Mouse (Mus musculus) cerebellum, adult 2 months (tissue): ENCODE measurements around the gene Pgbd1. TPM values are rescaled to one million over a fixed set of nuclear protein-coding genes. Genes with fewer than 3 reads are reported as not detected.
A peak's percentile ranks its signal among the peaks of the same experiment; 100 is the strongest.

Experiments
- DNase-seq, 2 experiments: peaks; one replicate each; pipeline ENCODE4 v3.0.0; 2021
- H3K27ac ChIP-seq: fragments of 200-500 bp; 2 replicates; pipeline ENCODE4 v1.5.1; 2012; ENCODE audit warnings: low read length, control low read depth, inconsistent platforms; ENCODE audit not compliant: insufficient read depth
- H3K27me3 ChIP-seq: fragments of 200-500 bp; 2 replicates; pipeline ENCODE4 v1.6.1; 2012; ENCODE audit warnings: inconsistent platforms, mild to moderate bottlenecking, low read length, moderate library complexity; ENCODE audit not compliant: control insufficient read depth, insufficient read depth
- H3K4me1 ChIP-seq: fragments of 200-500 bp; 2 replicates; pipeline ENCODE4 v1.6.1; 2011; ENCODE audit warnings: low read length; ENCODE audit not compliant: control insufficient read depth, insufficient read depth
- H3K4me3 ChIP-seq: fragments of 200-500 bp; replicated peaks from 2 replicates; pipeline ENCODE3; 2011; ENCODE audit warnings: mild to moderate bottlenecking, low read depth, low read length, control low read depth; ENCODE audit not compliant: insufficient read depth
- CTCF ChIP-seq: fragments of 200-500 bp; IDR thresholded peaks from 2 replicates; pipeline ENCODE4 v1.5.1; 2011; ENCODE audit warnings: low read depth, mild to moderate bottlenecking, control low read depth, low read length, moderate library complexity, borderline replicate concordance; ENCODE audit not compliant: insufficient read depth
- POLR2A ChIP-seq: fragments of 200-500 bp; IDR thresholded peaks from 2 replicates; pipeline ENCODE4 v1.6.1; 2011; ENCODE audit warnings: low read length, control low read depth, borderline replicate concordance; ENCODE audit not compliant: insufficient read depth
- WGBS: fragments of 180-500 bp; shearing (Covaris S2); methylation state at CpG from one replicate; pipeline ENCODE4 v1.1.7; 2018; 5-methylcytosine and 5-hydroxymethylcytosine counted together
- polyA plus RNA-seq: library from polyadenylated mRNA; depleted of rRNA; stranded (reverse); fragments of >200 nt; gene quantifications from 2 replicates; pipeline ENCODE4 v1.2.3, GENCODE M21; 2012

The Pgbd1 gene
- polyA plus RNA-seq, 1 experiment: 2.6 TPM

DNA sequence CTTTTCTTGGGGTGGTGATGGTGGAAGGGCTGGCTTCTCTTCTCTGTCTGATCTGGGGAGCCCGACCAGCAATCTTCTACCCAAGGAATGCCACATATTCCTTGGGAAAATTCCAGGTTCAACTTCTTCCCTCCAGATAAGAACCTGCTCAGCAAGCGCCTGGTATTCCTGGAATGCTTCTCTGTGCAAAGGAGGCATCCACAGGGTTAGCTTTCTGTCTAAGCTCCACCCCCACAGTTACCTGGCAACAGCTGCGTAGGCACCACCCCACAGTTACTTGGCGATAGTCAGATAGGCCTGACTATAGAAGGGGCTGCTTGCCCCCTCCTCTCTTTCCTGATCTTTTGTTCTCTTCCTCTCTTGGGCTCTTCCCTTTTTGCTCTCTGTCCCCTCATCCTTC is 15.5 kb upstream of the Pgbd1 start:
- H3K4me3 ChIP-seq: no peak overlapping the region
- H3K27me3 ChIP-seq: no peaks in the 10 kb centered on the region
- no peak for DNase-seq
- 13% methylated on average over 4 of the region's 4 CpGs for whole genome bisulfite sequencing
- no peak overlapping the region for H3K27ac ChIP-seq
- TF ChIP-seq CTCF (no peak), POLR2A (no peak)
- peaks cover 4% of the 10 kb centered on the region for H3K4me1 ChIP-seq

DNA sequence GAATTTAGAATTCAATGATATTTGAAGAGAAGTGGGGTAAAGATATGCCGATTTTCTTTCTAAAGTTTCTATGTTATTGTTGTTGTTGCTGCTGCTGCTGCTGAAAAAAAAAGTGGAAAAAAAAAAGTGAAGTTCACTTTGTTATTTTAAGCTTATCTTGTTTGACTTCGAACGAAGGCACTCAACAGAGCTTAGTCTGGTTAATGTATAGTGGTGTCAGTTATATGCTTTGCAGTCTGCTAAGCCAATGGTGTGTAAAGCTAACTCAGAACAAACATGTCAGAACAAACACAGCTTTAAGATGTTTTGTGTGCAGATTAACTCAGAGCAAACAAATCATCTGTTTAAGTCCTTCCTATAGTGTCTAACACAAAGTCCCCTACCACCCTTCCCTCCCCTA is 13.3 kb upstream of the Pgbd1 start:
- H3K4me1 ChIP-seq: peaks cover 4% of the 10 kb centered on the region
- 97% methylated on average over 3 of the region's 3 CpGs for WGBS

DNA sequence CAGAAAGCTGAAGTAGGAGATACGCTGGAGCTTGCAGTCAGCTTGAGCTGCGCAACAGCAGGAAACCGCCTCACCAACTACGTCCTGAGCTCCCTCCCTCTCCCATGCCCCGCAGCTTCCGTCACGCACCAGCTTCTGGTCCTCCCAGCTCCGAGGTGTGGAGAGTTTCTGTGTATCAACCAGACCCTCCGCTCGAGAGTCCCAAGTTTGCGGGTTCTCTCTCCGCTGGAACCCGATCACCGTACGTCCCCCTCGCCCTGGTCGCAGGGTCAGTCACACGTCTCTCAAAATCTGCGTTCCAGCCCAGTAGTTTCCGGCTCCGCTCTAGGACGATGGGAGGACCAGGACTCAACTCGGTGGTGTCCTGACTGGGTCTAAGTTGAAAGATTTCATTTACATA is 12.6 kb upstream of the Pgbd1 start, which contains the start of gene Zscan26:
TSS of gene Zscan26 (minus strand) at position 282 of the 400 bp plus-strand sequence.
- TF ChIP-seq POLR2A (peak; percentile 74), CTCF (no peak)
- Histone ChIP-seq H3K4me3 (peak within 1 kb of the TSS; percentile 79), H3K27me3 (no peaks in the 10 kb centered on the region), H3K4me1 (peaks cover 4% of the 10 kb centered on the region), H3K27ac (peak within 1 kb of the TSS; percentile 50)
- under 1% methylated on average over 23 of the region's 23 CpGs for WGBS
- peak; percentile 87 to 88 for DNase-seq

More for the DNA sequence above, 13.3 kb upstream of the Pgbd1 start:
- Histone ChIP-seq H3K4me3 (no peak overlapping the region), H3K27me3 (no peaks in the 10 kb centered on the region), H3K27ac (no peak overlapping the region)
- TF ChIP-seq CTCF (no peak), POLR2A (no peak)
- DNase-seq: no peak

GRCm38 (mm10) chr13:21453042-21453441 is 12.2 kb upstream of the Pgbd1 start:
- DNase-seq: no peak
- Histone ChIP-seq H3K4me3 (peak overlapping the region; percentile 79), H3K27ac (peak overlapping the region; percentile 50), H3K27me3 (no peaks in the 10 kb centered on the region), H3K4me1 (peaks cover 4% of the 10 kb centered on the region)
- 2% methylated on average over 13 of the region's 13 CpGs for WGBS
- TF ChIP-seq CTCF: no peak
- no peak for TF ChIP-seq POLR2A

DNA sequence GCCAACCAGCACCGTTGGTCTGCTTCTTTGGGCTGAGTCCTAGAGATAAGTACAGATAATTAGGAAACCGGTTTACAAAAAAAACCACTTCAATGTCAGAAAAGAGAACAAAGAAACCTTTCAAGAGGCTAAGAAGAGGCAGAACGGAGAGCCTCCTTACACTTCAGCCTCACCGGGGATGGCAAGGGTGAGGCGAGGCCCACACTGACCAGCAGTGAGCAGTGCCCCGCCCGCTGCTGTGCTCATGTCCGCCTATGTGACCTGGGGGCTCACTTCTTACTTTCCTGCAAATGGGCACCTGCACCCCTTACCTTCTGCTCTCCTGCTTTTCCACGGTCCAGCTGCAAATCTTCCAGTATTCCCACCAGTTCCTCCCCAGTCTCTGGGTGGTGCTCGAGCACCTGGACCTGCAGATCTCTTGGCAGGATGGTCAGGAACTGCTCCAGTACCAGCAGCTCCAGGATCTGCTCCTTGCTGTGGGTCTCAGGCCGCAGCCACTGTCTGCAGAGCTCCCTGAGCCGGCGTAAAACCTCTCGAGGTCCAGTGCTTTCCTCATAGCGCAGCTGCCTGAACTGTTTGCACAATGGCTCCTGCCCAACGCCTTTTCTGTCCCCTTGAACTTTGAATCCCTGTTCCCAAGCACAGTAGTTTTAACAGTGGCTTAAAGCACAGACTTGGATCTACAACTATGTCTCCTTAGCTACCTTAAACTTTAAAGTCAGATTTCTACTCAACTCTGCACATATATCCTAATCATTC is 7.2 kb upstream of the Pgbd1 start:
- WGBS: 84% methylated on average over 16 of the region's 16 CpGs
- Histone ChIP-seq H3K4me3 (no peak overlapping the region), H3K4me1 (peaks cover 4% of the 10 kb centered on the region), H3K27ac (no peak overlapping the region), H3K27me3 (no peaks in the 10 kb centered on the region)
- DNase-seq: no peak
- no peak for TF ChIP-seq CTCF
- no peak for TF ChIP-seq POLR2A

- Histone ChIP-seq H3K4me1 (peaks cover 1% of the 10 kb centered on the region), H3K27ac (no peak overlapping the region), H3K4me3 (no peak overlapping the region), H3K27me3 (no peaks in the 10 kb centered on the region)
- WGBS: 81% methylated on average over 9 of the region's 9 CpGs
- DNase-seq: no peak
- no peak for TF ChIP-seq CTCF
- no peak for TF ChIP-seq POLR2A
These were observed 5.9 kb upstream of the Pgbd1 start for GRCm38 (mm10) chr13:21446796-21447195.

DNA sequence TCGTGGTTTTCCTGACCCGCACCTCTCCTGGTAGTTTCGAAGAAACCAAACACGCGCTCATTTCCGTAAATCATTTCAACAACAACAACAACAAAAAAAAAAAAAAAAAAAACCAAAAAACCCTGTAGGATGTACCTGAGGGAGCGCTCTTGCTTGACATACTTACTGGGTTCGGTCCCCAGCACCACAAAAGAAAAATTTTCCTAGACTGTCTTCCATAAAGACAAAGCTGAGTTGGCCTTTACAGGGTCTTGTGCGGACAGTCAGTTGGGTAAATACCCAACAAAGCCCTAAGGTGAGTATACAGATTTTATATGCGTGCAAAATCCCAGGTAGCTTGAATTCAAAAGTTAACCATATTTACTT is 332 bp upstream of the Pgbd1 start:
- TF ChIP-seq CTCF: no peak
- TF ChIP-seq POLR2A: no peak
- Histone ChIP-seq H3K4me1 (peaks cover 3% of the 10 kb centered on the region; the same call in 1 of the 2 replicates), H3K4me3 (peak overlapping the region; percentile 94), H3K27me3 (no peaks in the 10 kb centered on the region), H3K27ac (peak overlapping the region; percentile 84)
- WGBS: 16% methylated on average over 10 of the region's 10 CpGs
- DNase-seq: no peak

DNA sequence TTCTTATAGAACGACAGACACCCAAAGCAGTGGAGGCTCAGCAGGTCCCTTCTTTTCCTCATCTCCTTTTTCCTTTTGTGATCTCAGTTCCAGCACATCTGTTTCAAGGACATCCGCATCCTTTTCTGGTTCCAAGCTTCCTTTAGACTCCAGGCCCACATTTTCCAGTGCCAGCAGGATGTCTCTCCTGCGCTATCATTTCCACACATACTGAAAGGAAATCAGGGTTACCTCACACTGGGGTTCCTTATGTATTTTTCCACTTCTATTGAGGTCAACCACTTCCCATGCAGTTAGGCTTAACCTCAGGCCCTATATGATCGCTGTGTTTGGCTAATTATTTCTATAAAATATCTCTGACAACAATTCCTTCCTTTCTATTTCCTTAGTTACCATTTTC is 5.4 kb downstream of the Pgbd1 start:
- 79% methylated on average over 4 of the region's 4 CpGs for WGBS

More for the DNA sequence above, 5.4 kb downstream of the Pgbd1 start:
- TF ChIP-seq POLR2A: no peak
- no peak for TF ChIP-seq CTCF
- Histone ChIP-seq H3K27ac (no peak overlapping the region), H3K4me3 (no peak overlapping the region), H3K27me3 (no peaks in the 10 kb centered on the region), H3K4me1 (peaks cover 3% of the 10 kb centered on the region; the same call in 1 of the 2 replicates)
- no peak for DNase-seq
